Comparison of ENCODE assay signal across 8 mouse cellular contexts in the genomic region with DNA sequence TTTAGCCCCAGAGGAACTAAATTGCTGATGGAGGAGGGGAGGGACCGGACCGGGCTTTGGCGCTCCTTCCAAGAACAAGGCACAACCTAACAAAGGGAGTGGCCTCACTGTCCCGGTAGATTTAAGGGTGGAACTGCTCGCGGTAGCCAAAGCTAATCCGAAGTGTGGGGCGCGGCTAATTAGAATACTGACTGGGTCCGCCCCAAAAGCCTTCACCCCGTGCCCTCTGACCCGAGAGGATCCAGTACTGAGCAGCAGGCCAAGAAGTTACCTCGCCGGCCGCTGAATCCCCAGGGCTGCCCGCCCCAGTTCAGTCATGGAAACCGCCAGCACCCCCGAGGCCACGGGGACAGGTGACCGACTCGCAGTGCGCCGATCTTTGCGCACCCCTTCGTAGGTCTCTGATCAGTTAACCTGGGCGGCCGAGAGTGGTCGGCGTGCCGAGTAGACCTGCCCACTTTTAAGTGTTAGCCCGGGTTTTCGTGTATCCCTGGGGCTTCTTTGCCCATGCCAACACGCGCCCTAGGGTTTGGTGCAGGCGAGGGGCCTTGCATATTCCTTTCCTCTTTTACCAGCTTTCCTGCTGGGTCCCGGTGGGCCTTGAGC. TPM values are rescaled to one million over a fixed set of nuclear protein-coding genes. Genes with fewer than 3 reads are reported as not detected.
DNase-seq lines count a peak whose midpoint lies in the region; ATAC-seq and TF ChIP-seq lines count a peak whose summit lies in the region.

Gene Pym1 (plus strand): TSS at position 244 of the 606 bp plus-strand sequence.

- DNase-seq in CD8-positive naive resting alpha-beta T cell, adult 2 months (ENCODE audit: low read depth in 2 of 2, low spot score in 2 of 2) = peak; percentile 51 to 53
- DNase-seq in brain, embryonic 14.5 days (ENCODE audit: low read depth) = peak; percentile 58
- peak; percentile 25 for DNase-seq in fibroblast of lung, adult 2 months (ENCODE audit: low read depth)
- peak; percentile 89 to 94 for DNase-seq in kidney, postnatal 25 days
- DNase-seq in liver, embryonic 13.5 days = peak; percentile 82
- peak; percentile 56 to 67 for DNase-seq in natural killer cell, adult 2 months (ENCODE audit: low spot score in 2 of 2)

- H3K27ac ChIP-seq in heart, embryonic 15.5 days = peak within 1 kb of the TSS; percentile 93
- H3K27ac ChIP-seq in liver, embryonic 13.5 days = peak within 1 kb of the TSS; percentile 93
- H3K27ac ChIP-seq in testis, adult 2 months (ENCODE audit: control insufficient read depth, insufficient read depth, low read depth, low read length) = peak within 1 kb of the TSS; percentile 94

- peaks cover 34% of the 10 kb centered on the region for H3K4me1 ChIP-seq in heart, embryonic 15.5 days (replicated peaks)
- peaks cover 60% of the 10 kb centered on the region for H3K4me1 ChIP-seq in liver, embryonic 13.5 days (replicated peaks)
- peaks cover 13% of the 10 kb centered on the region for H3K4me1 ChIP-seq in testis, adult 2 months (ENCODE audit: control insufficient read depth, insufficient read depth, low read length)

- peak within 1 kb of the TSS; percentile 91 for H3K4me2 ChIP-seq in heart, embryonic 15.5 days
- peak within 1 kb of the TSS; percentile 93 for H3K4me2 ChIP-seq in liver, embryonic 13.5 days

- no peak for TF ChIP-seq POLR2A in brain, embryonic 14.5 days (IDR thresholded peaks at IDR 0.05; ENCODE audit: borderline replicate concordance, extremely low read depth, insufficient read depth, insufficient read length, poor library complexity, severe bottlenecking)
- TF ChIP-seq POLR2A in testis, adult 2 months (IDR thresholded peaks at IDR 0.05; ENCODE audit: control insufficient read depth, low read depth, low read length) = 0 out of 2 replicates have a peak, but pooled peaks have one; percentile 52

- peak within 1 kb of the TSS; percentile 70 for H3K4me3 ChIP-seq in heart, embryonic 15.5 days
- peak within 1 kb of the TSS; percentile 91 for H3K4me3 ChIP-seq in liver, embryonic 13.5 days (replicated peaks)
- peak within 1 kb of the TSS; percentile 95 for H3K4me3 ChIP-seq in testis, adult 2 months (ENCODE audit: control insufficient read depth, low read depth, low read length)

- H3K9me3 ChIP-seq in heart, embryonic 15.5 days (replicated peaks) = no peaks in the 10 kb centered on the region
- H3K9me3 ChIP-seq in liver, embryonic 13.5 days (replicated peaks) = no peaks in the 10 kb centered on the region

- H3K36me3 ChIP-seq in heart, embryonic 15.5 days = no peaks in the 10 kb centered on the region; the same call in 1 of the 2 replicates
- H3K36me3 ChIP-seq in liver, embryonic 13.5 days = peaks cover 2% of the 10 kb centered on the region; the same call in 1 of the 2 replicates
- H3K36me3 ChIP-seq in testis, adult 2 months (ENCODE audit: control insufficient read depth, insufficient read depth, low read length) = no peaks in the 10 kb centered on the region

- ATAC-seq in heart, embryonic 15.5 days (replicated peaks; ENCODE audit: insufficient number of reproducible peaks, insufficient read depth, low FRiP score, low read depth) = peak; percentile 49
- peak; percentile 91 for ATAC-seq in liver, embryonic 13.5 days (ENCODE audit: low read depth)

- peak within 1 kb of the TSS; percentile 86 for H3K9ac ChIP-seq in heart, embryonic 15.5 days
- H3K9ac ChIP-seq in liver, embryonic 13.5 days = peak within 1 kb of the TSS; percentile 85

- under 1% methylated on average over 36 of the region's 36 CpGs for WGBS in heart, embryonic 15.5 days
- under 1% methylated on average over 36 of the region's 36 CpGs for WGBS in liver, embryonic 13.5 days (ENCODE audit: insufficient replicate concordance)

- no peaks in the 10 kb centered on the region for H3K27me3 ChIP-seq in heart, embryonic 15.5 days
- peaks cover 37% of the 10 kb centered on the region for H3K27me3 ChIP-seq in liver, embryonic 13.5 days
- H3K27me3 ChIP-seq in testis, adult 2 months (ENCODE audit: control insufficient read depth, insufficient read depth, low read length) = no peaks in the 10 kb centered on the region

- TF ChIP-seq CTCF in brain, embryonic 14.5 days (IDR thresholded peaks at IDR 0.05; ENCODE audit: borderline replicate concordance, extremely low read depth, insufficient read depth, insufficient read length) = no peak
- no peak for TF ChIP-seq CTCF in testis, adult 2 months (IDR thresholded peaks at IDR 0.05; ENCODE audit: control insufficient read depth, insufficient read depth, insufficient replicate concordance, low read depth, low read length)

RNA-seq across cellular contexts. Expression of gene Pym1, which starts in this region (rescaled TPM):
- polyA plus RNA-seq in brain, embryonic 14.5 days (2012; rRNA removed) = 58.2 and 65.4 TPM in 2 replicates
- polyA plus RNA-seq in heart, embryonic 15.5 days (2015; fragmentation: Nextera tagmentation; extraction: Ambion mirVana) = 15.4 and 23.2 TPM in 2 replicates
- polyA plus RNA-seq in liver, embryonic 13.5 days (2015; fragmentation: Nextera tagmentation; extraction: Ambion mirVana) = 20.4 and 20.8 TPM in 2 replicates
- polyA plus RNA-seq in testis, adult 2 months (2012; rRNA removed) = 19.5 TPM in 2 replicates

Comparison
In these comparisons a context has a peak if more than half of its experiments do, and no peak if none do; other contexts are left out.
1. Peak in every context shown above with its lines: DNase-seq, ATAC-seq, H3K4me3 ChIP-seq and H3K27ac ChIP-seq.
2. DNase-seq: peak in every context shown above with its lines; median percentile 92 in kidney, postnatal 25 days; 82 in liver, embryonic 13.5 days; 62 in natural killer cell, adult 2 months; 58 in brain, embryonic 14.5 days; 52 in CD8-positive naive resting alpha-beta T cell, adult 2 months; 25 in fibroblast of lung, adult 2 months.